Mouse (Mus musculus): ENCODE results near the gene Dnajc2. TPM values are rescaled to one million over a fixed set of nuclear protein-coding genes. Genes with fewer than 3 reads are reported as not detected.

Gene Dnajc2
- polyA plus RNA-seq, 1 experiment from 2014 or later = 48.4 TPM

DNA sequence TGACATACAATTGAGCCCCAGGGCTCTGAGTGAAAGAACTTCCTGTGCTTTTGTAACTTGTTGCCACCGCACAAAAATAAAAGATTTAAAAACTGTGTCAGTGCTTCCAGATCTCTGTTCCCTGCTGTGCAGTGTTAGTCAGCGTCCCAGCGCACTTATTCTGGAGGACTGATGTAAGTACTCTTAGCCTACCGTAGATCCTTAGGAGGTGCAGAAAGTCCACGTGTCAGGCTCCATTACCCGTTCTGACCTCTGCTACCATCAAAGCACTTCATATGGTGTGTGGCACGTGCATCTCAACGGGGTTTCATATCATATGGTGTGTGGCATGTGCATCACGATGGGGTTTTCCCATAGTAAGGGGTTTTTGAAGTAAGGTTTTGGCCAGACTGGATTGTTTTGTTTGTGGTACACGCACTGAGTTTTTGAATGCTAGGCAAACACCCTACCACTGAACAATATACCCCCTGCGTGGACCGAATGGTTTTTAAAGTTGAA is 18.7 kb upstream of the Dnajc2 start:
- ATAC-seq (ENCODE audit: insufficient number of reproducible peaks, insufficient read depth, low FRiP score, low read depth) = no peak
- 93% methylated on average over 12 of the region's 12 CpGs for WGBS
- H3K9ac ChIP-seq (ENCODE audit: low read length) = no peak overlapping the region
- H3K27me3 ChIP-seq (ENCODE audit: control insufficient read depth, insufficient read depth, low read length) = no peaks in the 10 kb centered on the region
- H3K4me3 ChIP-seq (ENCODE audit: control insufficient read depth in 1 of 2, insufficient read depth in 1 of 2, low read depth in 1 of 2, low read length in 2 of 2) = no peak overlapping the region
- H3K9me3 ChIP-seq (ENCODE audit: control insufficient read depth, low read length) = no peaks in the 10 kb centered on the region
- peaks cover 56% of the 10 kb centered on the region for H3K36me3 ChIP-seq (ENCODE audit: control insufficient read depth, insufficient read depth, low read length)
- H3K4me1 ChIP-seq (ENCODE audit: control insufficient read depth in 2 of 2, insufficient read depth in 2 of 2, low read length in 2 of 2) = no peaks in the 10 kb centered on the region
- no peak overlapping the region for H3K4me2 ChIP-seq (ENCODE audit: low read length)
- no peak overlapping the region for H3K27ac ChIP-seq (replicated peaks in 1 of 2; ENCODE audit: control insufficient read depth in 1 of 2, insufficient read depth in 1 of 2, low read depth in 2 of 2, low read length in 2 of 2)

DNA sequence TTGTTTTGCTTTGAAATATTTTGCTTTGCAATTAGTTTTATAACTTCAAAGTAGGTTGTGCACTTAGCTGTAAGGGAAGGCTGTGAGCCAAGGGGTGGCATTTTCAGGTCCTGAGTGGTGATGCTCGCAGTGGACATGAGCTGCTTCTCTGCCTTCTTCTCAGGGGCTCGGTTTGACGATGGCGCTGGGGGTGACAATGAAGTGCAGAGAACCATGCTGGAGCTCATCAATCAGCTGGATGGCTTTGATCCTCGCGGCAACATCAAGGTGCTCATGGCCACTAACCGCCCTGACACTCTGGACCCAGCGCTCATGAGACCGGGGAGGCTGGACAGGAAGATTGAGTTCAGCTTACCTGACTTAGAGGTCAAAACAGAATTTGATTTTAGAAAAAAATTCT is 17.9 kb upstream of the Dnajc2 start:
- WGBS = 95% methylated on average over 9 of the region's 9 CpGs
- H3K9ac ChIP-seq (ENCODE audit: low read length) = no peak overlapping the region
- no peaks in the 10 kb centered on the region for H3K9me3 ChIP-seq (ENCODE audit: control insufficient read depth, low read length)
- no peaks in the 10 kb centered on the region for H3K27me3 ChIP-seq (ENCODE audit: control insufficient read depth, insufficient read depth, low read length)
- H3K4me3 ChIP-seq (ENCODE audit: control insufficient read depth in 1 of 2, insufficient read depth in 1 of 2, low read depth in 1 of 2, low read length in 2 of 2) = no peak overlapping the region
- no peak overlapping the region for H3K4me2 ChIP-seq (ENCODE audit: low read length)
- no peak overlapping the region for H3K27ac ChIP-seq (replicated peaks in 1 of 2; ENCODE audit: control insufficient read depth in 1 of 2, insufficient read depth in 1 of 2, low read depth in 2 of 2, low read length in 2 of 2)
- no peaks in the 10 kb centered on the region for H3K4me1 ChIP-seq (ENCODE audit: control insufficient read depth in 2 of 2, insufficient read depth in 2 of 2, low read length in 2 of 2)
- peaks cover 63% of the 10 kb centered on the region for H3K36me3 ChIP-seq (ENCODE audit: control insufficient read depth, insufficient read depth, low read length)
- no peak for ATAC-seq (ENCODE audit: insufficient number of reproducible peaks, insufficient read depth, low FRiP score, low read depth)

DNA sequence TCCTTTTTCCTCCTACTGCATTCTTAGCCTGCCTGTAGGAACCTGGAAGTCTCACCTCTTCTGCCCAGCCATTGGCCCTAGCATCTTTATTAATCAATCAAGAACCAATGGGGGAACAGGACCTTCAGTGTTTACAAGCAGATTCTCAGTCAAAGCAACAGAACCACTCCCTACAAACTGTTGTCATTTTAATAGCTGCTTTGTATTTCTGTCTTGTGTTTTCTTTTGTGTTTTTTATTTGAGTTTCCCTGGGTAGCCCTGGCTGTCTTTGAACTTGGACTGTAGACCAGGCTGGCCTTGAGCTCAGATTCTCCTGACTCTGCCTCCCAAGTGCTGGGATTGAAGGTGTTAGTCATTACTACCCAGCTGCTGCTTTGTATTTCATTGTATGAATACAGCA is 7.1 kb upstream of the Dnajc2 start:
- H3K27me3 ChIP-seq (ENCODE audit: control insufficient read depth, insufficient read depth, low read length) = no peaks in the 10 kb centered on the region
- no peak for ATAC-seq (ENCODE audit: insufficient number of reproducible peaks, insufficient read depth, low FRiP score, low read depth)

DNA sequence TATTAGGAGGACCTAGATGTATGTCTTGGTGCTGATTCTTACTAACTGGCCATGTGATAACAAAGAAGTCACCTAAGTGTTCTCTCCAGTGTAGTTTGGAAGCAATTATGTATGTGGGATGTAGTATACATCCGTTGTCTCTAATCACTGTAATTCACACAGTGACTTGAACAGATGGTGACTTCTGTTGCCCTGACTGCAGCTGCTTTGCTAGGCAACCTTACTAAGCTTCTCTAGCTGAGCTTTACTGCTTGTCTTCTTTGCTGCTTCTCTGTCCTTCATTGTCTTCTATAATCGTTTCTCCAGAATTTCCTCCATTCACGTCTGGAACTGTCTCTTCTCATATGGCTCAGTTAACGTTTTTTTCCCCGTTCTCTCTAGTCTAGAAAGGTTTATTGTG is 4.0 kb upstream of the Dnajc2 start:
- 75% methylated on average over 5 of the region's 5 CpGs for WGBS
- Histone ChIP-seq H3K9ac (ENCODE audit: low read length) (no peak overlapping the region), H3K27ac (replicated peaks in 1 of 2; ENCODE audit: control insufficient read depth in 1 of 2, insufficient read depth in 1 of 2, low read depth in 2 of 2, low read length in 2 of 2) (no peak overlapping the region), H3K9me3 (ENCODE audit: control insufficient read depth, low read length) (no peaks in the 10 kb centered on the region), H3K4me2 (ENCODE audit: low read length) (no peak overlapping the region), H3K4me1 (ENCODE audit: control insufficient read depth in 2 of 2, insufficient read depth in 2 of 2, low read length in 2 of 2) (peaks cover 0 to 19% of the 10 kb centered on the region in 2 experiments; a peak in 2 of 4 replicates), H3K27me3 (ENCODE audit: control insufficient read depth, insufficient read depth, low read length) (no peaks in the 10 kb centered on the region), H3K36me3 (ENCODE audit: control insufficient read depth, insufficient read depth, low read length) (peaks cover 31% of the 10 kb centered on the region), H3K4me3 (ENCODE audit: control insufficient read depth in 1 of 2, insufficient read depth in 1 of 2, low read depth in 1 of 2, low read length in 2 of 2) (no peak overlapping the region)
- no peak for ATAC-seq (ENCODE audit: insufficient number of reproducible peaks, insufficient read depth, low FRiP score, low read depth)

More for the DNA sequence above, 7.1 kb upstream of the Dnajc2 start:
- peaks cover 55% of the 10 kb centered on the region for H3K36me3 ChIP-seq (ENCODE audit: control insufficient read depth, insufficient read depth, low read length)
- no peak overlapping the region for H3K4me3 ChIP-seq (ENCODE audit: control insufficient read depth in 1 of 2, insufficient read depth in 1 of 2, low read depth in 1 of 2, low read length in 2 of 2)
- H3K27ac ChIP-seq (replicated peaks in 1 of 2; ENCODE audit: control insufficient read depth in 1 of 2, insufficient read depth in 1 of 2, low read depth in 2 of 2, low read length in 2 of 2) = no peak overlapping the region
- H3K9me3 ChIP-seq (ENCODE audit: control insufficient read depth, low read length) = no peaks in the 10 kb centered on the region
- H3K4me1 ChIP-seq (ENCODE audit: control insufficient read depth in 2 of 2, insufficient read depth in 2 of 2, low read length in 2 of 2) = peaks cover 0 to 11% of the 10 kb centered on the region in 2 experiments; a peak in 2 of 4 replicates
- H3K9ac ChIP-seq (ENCODE audit: low read length) = no peak overlapping the region
- H3K4me2 ChIP-seq (ENCODE audit: low read length) = no peak overlapping the region

DNA sequence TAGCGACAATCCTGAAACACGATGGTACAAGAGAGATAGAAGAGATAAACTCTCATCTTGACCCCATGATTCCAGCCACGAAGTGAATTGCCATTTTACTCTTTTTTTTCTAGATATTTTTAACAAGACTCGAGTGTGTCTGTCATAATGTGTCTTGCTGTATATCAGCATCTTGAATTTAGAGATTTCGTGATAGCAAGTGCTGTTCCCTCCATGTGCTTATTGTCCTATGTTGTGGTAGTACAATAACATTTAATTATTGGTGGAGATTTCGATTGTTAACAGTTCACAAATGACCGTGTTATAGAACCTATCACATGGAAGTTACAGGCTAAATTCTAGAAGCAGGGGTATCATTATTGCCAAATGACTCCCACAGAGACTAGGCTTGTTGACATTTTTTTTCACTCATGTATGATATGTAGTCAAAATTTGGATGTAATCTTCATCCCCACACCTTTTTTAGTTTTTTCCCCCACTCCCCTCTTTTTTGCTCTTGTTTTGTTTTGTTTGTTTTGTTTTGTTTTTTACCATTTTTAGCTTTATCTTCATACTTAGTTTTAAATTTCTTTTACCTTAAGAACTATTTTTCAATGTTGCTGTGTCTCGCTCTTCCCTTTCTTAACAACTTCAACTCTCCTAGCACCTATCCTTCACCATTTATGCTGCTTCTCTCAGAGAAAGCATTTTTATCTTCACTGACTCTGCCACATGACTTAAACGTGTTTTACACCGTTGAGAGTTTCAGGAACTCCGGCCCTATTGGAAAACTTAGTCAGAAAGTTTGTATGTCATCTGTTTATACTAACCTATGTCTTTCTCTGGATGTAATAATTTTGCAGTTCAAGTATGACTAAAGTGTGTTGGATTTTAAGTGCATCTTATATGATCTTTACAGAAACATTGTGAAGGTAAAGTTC is 2.4 kb upstream of the Dnajc2 start:
- ATAC-seq (ENCODE audit: insufficient number of reproducible peaks, insufficient read depth, low FRiP score, low read depth) = no peak
- Histone ChIP-seq H3K4me1 (ENCODE audit: control insufficient read depth in 2 of 2, insufficient read depth in 2 of 2, low read length in 2 of 2) (peaks cover 0 to 19% of the 10 kb centered on the region in 2 experiments; a peak in 2 of 4 replicates), H3K9ac (ENCODE audit: low read length) (peak overlapping the region; percentile 93), H3K4me3 (ENCODE audit: control insufficient read depth in 1 of 2, insufficient read depth in 1 of 2, low read depth in 1 of 2, low read length in 2 of 2) (peak overlapping the region; percentile 69 to 89), H3K4me2 (ENCODE audit: low read length) (peak overlapping the region; percentile 71), H3K36me3 (ENCODE audit: control insufficient read depth, insufficient read depth, low read length) (peaks cover 37% of the 10 kb centered on the region), H3K27me3 (ENCODE audit: control insufficient read depth, insufficient read depth, low read length) (no peaks in the 10 kb centered on the region), H3K9me3 (ENCODE audit: control insufficient read depth, low read length) (no peaks in the 10 kb centered on the region), H3K27ac (replicated peaks in 1 of 2; ENCODE audit: control insufficient read depth in 1 of 2, insufficient read depth in 1 of 2, low read depth in 2 of 2, low read length in 2 of 2) (peak overlapping the region; percentile 52 to 85; a peak in 2 of 4 replicates)
- 30% methylated on average over 11 of the region's 11 CpGs for WGBS

DNA sequence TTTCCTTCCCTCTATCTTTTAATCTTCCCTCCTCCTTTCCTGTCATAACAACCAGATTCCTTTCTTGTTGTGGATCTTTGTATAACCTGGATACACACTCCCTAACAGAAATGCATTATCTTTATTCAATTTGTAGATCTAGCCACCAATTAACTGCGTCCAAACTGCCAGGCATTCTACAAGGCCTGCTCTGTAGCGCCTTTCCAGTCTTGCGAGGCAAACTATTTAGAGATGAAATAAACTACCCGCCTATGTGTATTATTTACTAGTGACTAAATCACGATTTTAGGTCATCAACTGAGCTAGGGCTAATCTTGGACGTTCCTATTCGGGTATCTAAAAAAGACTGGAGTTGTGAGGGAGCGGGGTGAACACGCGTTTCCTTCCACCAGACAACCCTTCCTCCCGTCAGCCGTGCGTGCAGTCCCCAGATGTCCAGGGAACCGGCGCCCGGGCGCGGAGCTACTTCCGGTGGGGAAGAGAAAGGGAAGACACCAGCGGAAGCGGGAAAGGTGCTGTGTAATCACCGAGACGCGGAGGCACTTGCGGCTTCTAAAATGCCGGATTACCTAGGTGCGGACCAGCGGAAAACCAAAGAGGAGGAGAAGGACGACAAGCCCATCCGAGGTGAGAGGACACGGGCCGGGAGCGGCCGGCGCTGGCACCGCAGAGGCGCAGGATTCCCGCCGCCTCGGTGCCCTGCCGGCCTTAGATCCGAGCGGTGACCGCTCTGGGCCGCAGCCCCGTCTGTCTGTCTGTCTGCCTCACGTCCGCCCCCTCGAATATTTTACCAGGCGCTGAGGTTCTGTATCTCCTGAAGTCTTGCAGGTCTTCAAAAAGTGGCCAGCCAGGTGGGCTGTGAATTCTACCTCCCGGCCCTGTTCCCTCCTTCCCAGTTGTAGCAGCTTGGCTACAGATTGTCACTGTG is 1.5 kb upstream of the Dnajc2 start:
- Histone ChIP-seq H3K36me3 (ENCODE audit: control insufficient read depth, insufficient read depth, low read length) (peaks cover 40% of the 10 kb centered on the region), H3K4me2 (ENCODE audit: low read length) (peak overlapping the region; percentile 71), H3K27me3 (ENCODE audit: control insufficient read depth, insufficient read depth, low read length) (no peaks in the 10 kb centered on the region), H3K4me1 (ENCODE audit: control insufficient read depth in 2 of 2, insufficient read depth in 2 of 2, low read length in 2 of 2) (peaks cover 0 to 19% of the 10 kb centered on the region in 2 experiments; a peak in 2 of 4 replicates), H3K27ac (replicated peaks in 1 of 2; ENCODE audit: control insufficient read depth in 1 of 2, insufficient read depth in 1 of 2, low read depth in 2 of 2, low read length in 2 of 2) (peak overlapping the region; percentile 75 to 85), H3K9ac (ENCODE audit: low read length) (peak overlapping the region; percentile 93), H3K9me3 (ENCODE audit: control insufficient read depth, low read length) (no peaks in the 10 kb centered on the region), H3K4me3 (ENCODE audit: control insufficient read depth in 1 of 2, insufficient read depth in 1 of 2, low read depth in 1 of 2, low read length in 2 of 2) (peak overlapping the region; percentile 69 to 89)
- WGBS = 3% methylated on average over 51 of the region's 51 CpGs
- ATAC-seq (ENCODE audit: insufficient number of reproducible peaks, insufficient read depth, low FRiP score, low read depth) = peak; percentile 87

DNA sequence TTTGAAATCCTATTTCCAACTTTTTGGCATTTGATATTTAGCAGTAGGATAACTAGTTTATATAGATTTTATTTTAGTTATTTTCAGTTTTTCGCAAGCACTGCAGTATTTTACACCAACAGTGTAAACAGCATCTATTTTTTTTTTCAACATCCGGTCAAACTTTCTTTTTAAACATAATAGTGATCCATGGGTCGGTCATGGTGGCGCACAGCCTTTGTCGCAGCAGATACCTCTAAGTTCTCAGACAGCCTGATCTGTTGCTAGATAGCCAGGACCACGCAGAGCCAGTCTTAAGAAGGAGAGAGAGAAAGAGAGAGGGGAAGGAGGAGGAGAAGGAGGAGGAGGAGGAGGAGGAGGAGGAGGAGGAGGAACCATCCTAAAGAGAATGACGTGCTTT is 725 bp upstream of the Dnajc2 start:
- peak overlapping the region; percentile 93; the same call in 1 of the 2 replicates for H3K9ac ChIP-seq (ENCODE audit: low read length)
- no peaks in the 10 kb centered on the region for H3K27me3 ChIP-seq (ENCODE audit: control insufficient read depth, insufficient read depth, low read length)
- H3K4me1 ChIP-seq (ENCODE audit: control insufficient read depth in 2 of 2, insufficient read depth in 2 of 2, low read length in 2 of 2) = peaks cover 0 to 19% of the 10 kb centered on the region in 2 experiments; a peak in 2 of 4 replicates
- H3K4me3 ChIP-seq (ENCODE audit: control insufficient read depth in 1 of 2, insufficient read depth in 1 of 2, low read depth in 1 of 2, low read length in 2 of 2) = no peak overlapping the region
- H3K9me3 ChIP-seq (ENCODE audit: control insufficient read depth, low read length) = no peaks in the 10 kb centered on the region
- ATAC-seq (ENCODE audit: insufficient number of reproducible peaks, insufficient read depth, low FRiP score, low read depth) = no peak
- WGBS = 73% methylated on average over 7 of the region's 7 CpGs
- H3K4me2 ChIP-seq (ENCODE audit: low read length) = peak overlapping the region; percentile 88
- peaks cover 41% of the 10 kb centered on the region for H3K36me3 ChIP-seq (ENCODE audit: control insufficient read depth, insufficient read depth, low read length)
- peak overlapping the region in 1 of 2 experiments; percentile 85; a peak in 1 of 4 replicates for H3K27ac ChIP-seq (replicated peaks in 1 of 2; ENCODE audit: control insufficient read depth in 1 of 2, insufficient read depth in 1 of 2, low read depth in 2 of 2, low read length in 2 of 2)

Data from heart, embryonic 14.5 days (tissue).